ENCODE assay signal across 9 mouse cellular contexts in the genomic region with DNA sequence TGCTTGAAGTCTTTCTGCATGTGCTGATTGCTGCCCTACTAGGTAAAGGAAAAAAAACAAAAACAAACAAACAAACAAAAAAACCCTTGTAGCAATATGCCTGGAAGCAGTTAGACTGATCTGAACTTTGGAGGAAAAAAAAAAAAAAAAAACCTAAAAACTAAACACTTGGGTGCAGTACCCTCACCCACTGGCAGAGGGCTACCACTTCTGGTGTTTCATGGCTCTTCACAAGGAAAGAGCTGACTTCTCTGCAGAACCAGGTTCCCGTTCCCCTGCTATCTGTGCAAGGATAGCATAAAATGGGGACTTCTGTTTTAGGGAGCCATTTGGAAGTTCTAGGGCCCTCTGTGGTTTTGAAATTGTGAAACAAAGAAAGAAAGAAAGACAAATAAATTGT. TPM values are rescaled to one million over a fixed set of nuclear protein-coding genes. Genes with fewer than 3 reads are reported as not detected.
DNase-seq lines count a peak whose midpoint lies in the region; ATAC-seq and TF ChIP-seq lines count a peak whose summit lies in the region.
"Had no signal": no experiment of that assay in that cellular context is flagged by ENCODE, and none has a peak within 500 bp of the region (broad histone marks: within the 10 kb centered on the region; RNA-seq: fewer than 3 reads in every experiment).

No protein-coding gene starts in this region.

- H3K4me3 ChIP-seq in hindbrain, embryonic 14.5 days (replicated peaks; ENCODE audit: low read length) = no peak overlapping the region
- no peak overlapping the region for H3K4me3 ChIP-seq in hindbrain, embryonic 12.5 days
- no peak overlapping the region for H3K4me3 ChIP-seq in ES-E14 (ENCODE audit: insufficient read depth in 1 of 2, low read depth in 1 of 2, low read length in 2 of 2, poor library complexity in 1 of 2, severe bottlenecking in 1 of 2)
- H3K4me3 ChIP-seq: megakaryocyte, embryonic 14.5 days had no signal

- H3K27ac ChIP-seq in hindbrain, embryonic 14.5 days = no peak overlapping the region
- H3K27ac ChIP-seq in hindbrain, embryonic 12.5 days = no peak overlapping the region
- no peak overlapping the region for H3K27ac ChIP-seq in ES-E14 (ENCODE audit: insufficient read depth, low read depth, low read length, poor library complexity, severe bottlenecking)

- in situ Hi-C loops in ES-E14 (cut with MboI; ENCODE audit: low sequenced_read_pairs in 2 of 2, unreplicated experiment in 2 of 2) = no loop called here

- H3K36me3 ChIP-seq in hindbrain, embryonic 14.5 days (replicated peaks; ENCODE audit: control insufficient read depth, insufficient read depth) = no peaks in the 10 kb centered on the region
- H3K36me3 ChIP-seq in hindbrain, embryonic 12.5 days = no peaks in the 10 kb centered on the region
- H3K36me3 ChIP-seq in ES-E14 (ENCODE audit: control insufficient read depth, insufficient read depth, low read length, poor library complexity, severe bottlenecking) = no peaks in the 10 kb centered on the region

- no peak overlapping the region for H3K4me2 ChIP-seq in hindbrain, embryonic 14.5 days (replicated peaks)
- no peak overlapping the region for H3K4me2 ChIP-seq in hindbrain, embryonic 12.5 days (replicated peaks)

- no peaks in the 10 kb centered on the region for H3K9me3 ChIP-seq in hindbrain, embryonic 14.5 days (ENCODE audit: control insufficient read depth, low read length)
- no peaks in the 10 kb centered on the region for H3K9me3 ChIP-seq in hindbrain, embryonic 12.5 days (replicated peaks)
- no peaks in the 10 kb centered on the region for H3K9me3 ChIP-seq in ES-E14 (ENCODE audit: control insufficient read depth, insufficient read depth, low read depth, low read length)
- H3K9me3 ChIP-seq: megakaryocyte, embryonic 14.5 days had no signal

- no peak for ATAC-seq in hindbrain, embryonic 14.5 days (ENCODE audit: low FRiP score)
- no peak for ATAC-seq in hindbrain, embryonic 12.5 days (ENCODE audit: low FRiP score)
- peak; percentile 87 for ATAC-seq in megakaryocyte progenitor cell, adult 5-6 weeks (replicated peaks; ENCODE audit: poor library complexity)

- DNase-seq in hindbrain, embryonic 14.5 days (ENCODE audit: low spot score) = peak; percentile 69
- DNase-seq in 416B (ENCODE audit: low read depth) (peak; percentile 74), ES-E14 (ENCODE audit: low read depth, low spot score) (peak; percentile 48)
- DNase-seq in cerebellum, postnatal 25 days = peak; percentile 16 to 65
- DNase-seq in kidney, postnatal 10 days = peak; percentile 88
- no peak for DNase-seq in urinary bladder, adult 2 months (ENCODE audit: low spot score)

- H3K9ac ChIP-seq in hindbrain, embryonic 14.5 days = no peak overlapping the region
- H3K9ac ChIP-seq in hindbrain, embryonic 12.5 days = no peak overlapping the region
- no peak overlapping the region for H3K9ac ChIP-seq in ES-E14 (ENCODE audit: insufficient read depth, low read depth, low read length, poor library complexity, severe bottlenecking)

- H3K4me1 ChIP-seq in hindbrain, embryonic 14.5 days (replicated peaks; ENCODE audit: control insufficient read depth, insufficient read depth, low read length) = no peaks in the 10 kb centered on the region
- no peaks in the 10 kb centered on the region for H3K4me1 ChIP-seq in hindbrain, embryonic 12.5 days
- no peaks in the 10 kb centered on the region for H3K4me1 ChIP-seq in ES-E14 (ENCODE audit: control insufficient read depth in 2 of 2, insufficient read depth in 2 of 2, low read length in 2 of 2, poor library complexity in 1 of 2)

- WGBS in hindbrain, embryonic 14.5 days = 40% methylated on average over 1 of the region's 1 CpGs
- WGBS in hindbrain, embryonic 12.5 days = 41% methylated on average over 1 of the region's 1 CpGs

- H3K27me3 ChIP-seq in hindbrain, embryonic 14.5 days (ENCODE audit: control insufficient read depth, insufficient read depth, low read length) = no peaks in the 10 kb centered on the region
- no peaks in the 10 kb centered on the region for H3K27me3 ChIP-seq in hindbrain, embryonic 12.5 days

TF ChIP-seq in ES-E14, 5 proteins besides CTCF, POLR2A, EP300 and RAD21:
- TF ChIP-seq MAFK (IDR thresholded peaks at IDR 0.05; ENCODE audit: insufficient read depth, low read depth, low read length) (no peak), ZC3H11A (IDR thresholded peaks at IDR 0.05; ENCODE audit: borderline replicate concordance, low read depth, low read length) (0 out of 2 replicates have a peak, but pooled peaks have one; percentile 12), ZNF384 (IDR thresholded peaks at IDR 0.05; ENCODE audit: low read depth, low read length) (peak; percentile 98)

RNA-seq across cellular contexts. Expression of a gene that starts 52.2 kb away (rescaled TPM):
- polyA plus RNA-seq in hindbrain, embryonic 14.5 days (2014; fragmentation: Nextera tagmentation; extraction: Ambion mirVana) = 18.1 and 20.9 TPM in 2 replicates
- 18.4 and 19.3 TPM in 2 replicates for polyA plus RNA-seq in hindbrain, embryonic 12.5 days (2016; fragmentation: Nextera tagmentation; extraction: Ambion mirVana)
- total RNA-seq in ES-E14 (2012; rRNA removed) = 58.9 and 74.2 TPM in 2 replicates
- 54.4 and 64.4 TPM in 2 replicates for total RNA-seq in megakaryocyte progenitor cell, adult 5-6 weeks (2015)
- total RNA-seq in megakaryocyte progenitor cell, adult 5-6 weeks (2017) = 57.8 and 85.7 TPM in 2 replicates
- 29.5 and 29.7 TPM in 2 replicates for polyA plus RNA-seq in urinary bladder, adult 2 months (2012; rRNA removed)
